Mouse (Mus musculus) c-Kit-positive CD71-negative TER-119-negative erythroid progenitor cells, embryonic 14.5 days (primary cell): ENCODE data around the gene Atrn.

Experiments used
- DNase-seq: peaks from one replicate; pipeline ENCODE4 v3.0.0-alpha.2; 2013; ENCODE audit warnings: low read depth

Atrn gene

GRCm38 (mm10) chr2:130905751-130906583 lies at the start of gene Atrn, which contains the start of gene 4930402H24Rik:
Gene Atrn (plus strand): TSS chr2:130906495.
Gene 4930402H24Rik (minus strand): TSS chr2:130906406.
- peak; percentile 76 for DNase-seq

GRCm38 (mm10) chr2:130862091-130862490 lies 44.2 kb upstream of the Atrn start:
- DNase-seq, result no peak

- DNase-seq, result no peak
Observed at GRCm38 (mm10) chr2:130870916-130871315, 35.4 kb upstream of the Atrn start.

GRCm38 (mm10) chr2:130877376-130877775 lies 28.9 kb upstream of the Atrn start:
- DNase-seq, result no peak

GRCm38 (mm10) chr2:130886983-130887382 lies 19.3 kb upstream of the Atrn start:
- no peak for DNase-seq

- no peak for DNase-seq
Observed at GRCm38 (mm10) chr2:130887456-130887855, 18.8 kb upstream of the Atrn start.

- DNase-seq, result no peak
Observed at GRCm38 (mm10) chr2:130896944-130897343, 9.4 kb upstream of the Atrn start.

GRCm38 (mm10) chr2:130897856-130898255 lies 8.4 kb upstream of the Atrn start:
- no peak for DNase-seq

GRCm38 (mm10) chr2:130898783-130899182 lies 7.5 kb upstream of the Atrn start:
- no peak for DNase-seq

GRCm38 (mm10) chr2:130906584-130907315 lies 455 bp downstream of the Atrn start:
- no peak for DNase-seq

GRCm38 (mm10) chr2:130911691-130912090 lies 5.4 kb downstream of the Atrn start:
- no peak for DNase-seq

- no peak for DNase-seq
Observed at GRCm38 (mm10) chr2:130914873-130915272, 8.6 kb downstream of the Atrn start.

- DNase-seq, result no peak
Observed at GRCm38 (mm10) chr2:130916521-130917147, 10.3 kb downstream of the Atrn start.

- DNase-seq, result no peak
Observed at GRCm38 (mm10) chr2:130917686-130918085, 11.4 kb downstream of the Atrn start.

GRCm38 (mm10) chr2:130919062-130919593 lies 12.8 kb downstream of the Atrn start:
- no peak for DNase-seq

- no peak for DNase-seq
Observed at GRCm38 (mm10) chr2:130924950-130925349, 18.7 kb downstream of the Atrn start.

- no peak for DNase-seq
Observed at GRCm38 (mm10) chr2:130928031-130928430, 21.7 kb downstream of the Atrn start.

- no peak for DNase-seq
Observed at GRCm38 (mm10) chr2:130928530-130928929, 22.2 kb downstream of the Atrn start.

GRCm38 (mm10) chr2:130929994-130930393 lies 23.7 kb downstream of the Atrn start:
- DNase-seq, result peak; percentile 43

GRCm38 (mm10) chr2:130932865-130933264 lies 26.6 kb downstream of the Atrn start:
- peak; percentile 18 for DNase-seq

- DNase-seq, result no peak
Observed at GRCm38 (mm10) chr2:130949781-130950180, 43.5 kb downstream of the Atrn start.

GRCm38 (mm10) chr2:130950548-130950947 lies 44.3 kb downstream of the Atrn start:
- DNase-seq, result peak; percentile 68
